Mouse (Mus musculus) lung, postnatal 0 days (tissue): ENCODE measurements around the gene Srrm3.

Source experiments
- CTCF ChIP-seq: IDR thresholded peaks from 2 replicates; pipeline ENCODE4 v1.5.1; 2016; ENCODE audit warnings: antibody characterized with exemption, mild to moderate bottlenecking
- EP300 ChIP-seq: IDR thresholded peaks from 2 replicates; pipeline ENCODE4 v1.6.1; 2016; ENCODE audit warnings: antibody characterized with exemption, mild to moderate bottlenecking, control low read depth

- TF ChIP-seq EP300 (no peak), CTCF (peak; percentile 100)
Measured at GRCm38 (mm10) chr5:135806555-135807262, at the start of gene Srrm3.
